Mouse (Mus musculus): ENCODE data around the gene Akr1a1. TPM values are rescaled to one million over a fixed set of nuclear protein-coding genes. Genes with fewer than 3 reads are reported as not detected.
"Not testable (repeated sequence)": the region's sequence is repeated elsewhere in the genome, so short reads cannot be mapped to it uniquely, and the experiment has no call there.

The Akr1a1 gene
- 100 to 1,000 TPM; 419 to 426 TPM for total RNA-seq (2021)
- long read RNA-seq, experiment 1, transcript Akr1a1-201 (9 exons, 1,420 nt), result major isoform, 334 of 354 reads
- long read RNA-seq, experiment 1, partial matches to known transcripts, result 10 of 354 reads
- long read RNA-seq, experiment 1, other reads (novel, unspliced or antisense), result 10 of 354 reads
- long read RNA-seq, experiment 2, transcript Akr1a1-201 (9 exons, 1,420 nt), result major isoform, 263 of 278 reads
- long read RNA-seq, experiment 2, partial matches to known transcripts, result 7 of 278 reads
- long read RNA-seq, experiment 2, other reads (novel, unspliced or antisense), result 6 of 278 reads

DNA sequence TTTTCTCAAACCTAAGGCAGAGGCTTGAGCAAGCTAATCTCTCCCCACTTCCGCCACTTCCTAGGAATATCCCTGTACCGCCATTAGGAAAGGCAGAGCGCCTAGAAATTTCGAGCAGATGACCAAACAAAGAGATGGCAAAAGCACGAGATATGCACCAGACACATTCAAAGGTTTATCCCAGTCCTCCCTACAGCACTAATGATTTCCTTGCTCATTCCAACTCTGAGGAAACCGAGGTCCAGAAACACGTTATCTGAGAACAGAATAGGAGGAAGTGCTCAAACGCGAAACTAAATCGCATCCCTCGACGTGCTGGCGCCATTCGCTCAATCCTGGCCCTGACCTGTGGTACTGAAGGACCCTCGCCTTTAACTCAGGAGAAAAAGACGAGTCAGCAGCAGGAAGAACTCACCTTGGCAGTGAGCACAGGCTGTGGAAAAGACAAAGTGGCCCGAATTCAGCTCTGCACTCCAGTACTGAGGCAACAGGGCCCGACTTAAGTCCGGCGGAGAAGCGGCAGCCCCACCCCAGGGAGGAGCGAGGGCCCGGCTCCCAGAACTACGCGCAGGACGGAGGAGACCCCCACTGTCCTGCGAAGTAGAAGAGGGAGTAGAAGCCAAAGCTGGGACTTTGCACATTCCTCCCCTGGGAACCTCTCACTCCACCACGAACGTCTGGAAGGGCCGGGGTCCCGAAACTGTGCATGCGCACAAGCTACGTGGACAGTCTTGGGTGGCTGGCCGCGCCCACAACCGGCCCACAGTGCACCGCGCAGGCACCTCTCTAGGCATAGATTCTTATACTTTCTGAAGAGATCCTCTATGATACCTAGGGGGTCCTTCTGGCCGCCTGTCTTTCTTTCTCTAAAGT lies at the start of gene Akr1a1:
TSS of gene Akr1a1 (minus strand) at position 757 of the 873 bp plus-strand sequence.
- DNase-seq (ENCODE audit: low spot score in 2 of 2), result peak; percentile 90 to 93

DNA sequence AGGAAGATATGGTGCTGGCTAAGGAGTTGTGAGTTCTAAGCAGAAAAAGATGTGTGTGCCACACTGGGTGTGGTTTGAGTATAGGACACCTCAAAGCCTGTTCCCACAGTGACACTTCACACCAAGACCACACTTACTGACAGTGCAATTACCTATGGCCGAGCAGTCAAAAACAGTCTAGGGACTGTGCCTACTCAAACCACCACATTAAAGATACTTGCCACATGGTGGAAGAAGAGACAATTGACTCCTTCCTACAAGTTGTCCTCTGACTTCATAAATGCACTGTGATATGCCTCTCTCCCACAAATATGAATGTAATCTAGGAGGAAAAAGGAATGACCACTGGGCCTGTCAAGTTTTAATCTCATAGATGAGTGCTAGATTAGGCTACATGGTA lies 49.5 kb upstream of the Akr1a1 start:
- no peak for DNase-seq (ENCODE audit: low spot score in 2 of 2)

DNA sequence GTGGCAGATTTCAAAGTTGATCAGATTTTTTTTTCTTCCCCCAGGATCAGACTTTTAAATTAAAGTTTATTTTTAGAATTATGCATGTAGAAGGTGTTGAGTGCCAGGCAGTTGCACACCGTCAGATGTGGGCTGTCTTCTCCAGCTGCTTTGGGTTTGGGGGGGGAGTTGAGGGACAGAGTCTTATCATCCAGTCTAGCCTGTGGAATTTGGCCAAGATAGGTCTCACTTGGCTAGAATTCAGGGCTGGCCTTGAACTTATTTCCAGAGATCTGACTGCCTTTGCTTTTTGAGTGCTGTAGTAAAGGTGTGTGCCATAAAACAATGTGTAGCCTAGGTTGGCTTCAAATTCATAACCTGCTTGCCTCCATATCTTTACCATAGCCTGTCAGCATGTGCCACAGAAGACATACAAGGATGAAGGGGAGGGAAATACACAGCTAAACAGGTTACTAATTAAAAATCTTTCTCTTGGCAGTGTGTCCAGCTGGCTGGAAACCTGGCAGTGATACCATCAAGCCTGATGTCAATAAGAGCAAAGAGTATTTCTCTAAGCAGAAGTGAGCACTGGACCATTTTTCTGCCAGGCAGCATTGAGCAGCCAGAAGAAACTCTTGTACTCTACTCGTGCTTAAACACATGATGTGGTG lies 47.3 kb upstream of the Akr1a1 start:
- no peak for DNase-seq (ENCODE audit: low spot score in 2 of 2)

DNA sequence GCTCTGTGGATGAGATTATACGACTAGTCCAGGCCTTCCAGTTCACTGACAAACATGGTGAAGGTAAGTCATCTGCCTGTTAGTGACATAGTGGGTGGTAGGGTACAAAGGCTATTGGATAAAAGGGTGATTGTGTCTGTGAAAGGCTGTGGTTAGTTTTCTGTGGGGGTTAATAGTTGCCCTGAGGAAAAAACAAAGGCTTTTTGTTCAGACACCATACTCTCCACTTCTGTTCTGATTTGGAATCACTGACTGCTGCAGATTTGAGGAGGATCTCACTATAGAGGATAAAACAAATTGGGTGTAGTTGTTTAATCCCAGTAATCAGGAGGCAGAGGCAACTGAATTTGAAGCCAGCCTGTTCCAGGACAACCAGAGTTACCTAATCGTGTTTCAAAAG lies 42.3 kb upstream of the Akr1a1 start:
- DNase-seq (ENCODE audit: low spot score in 2 of 2), result no peak

DNA sequence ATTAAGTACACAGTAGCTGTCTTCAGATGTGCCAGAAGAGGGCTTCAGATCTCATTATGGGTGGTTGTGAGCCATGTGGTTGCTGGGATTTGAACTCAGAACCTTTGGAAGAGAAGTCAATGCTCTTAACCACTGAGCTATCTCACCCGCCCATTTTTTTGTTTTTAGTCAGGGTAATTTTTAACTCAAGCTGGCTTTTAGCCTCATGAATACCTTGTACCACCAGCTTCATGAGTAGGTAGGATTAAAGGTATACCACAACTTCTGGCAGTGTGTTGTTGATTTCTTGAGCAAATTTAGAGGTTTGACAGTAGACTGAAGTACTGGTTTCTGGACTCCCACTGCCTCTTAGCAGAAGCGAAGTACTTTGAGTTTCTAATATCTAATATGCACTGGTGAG lies 40.7 kb upstream of the Akr1a1 start:
- DNase-seq (ENCODE audit: low spot score in 2 of 2), result no peak

DNA sequence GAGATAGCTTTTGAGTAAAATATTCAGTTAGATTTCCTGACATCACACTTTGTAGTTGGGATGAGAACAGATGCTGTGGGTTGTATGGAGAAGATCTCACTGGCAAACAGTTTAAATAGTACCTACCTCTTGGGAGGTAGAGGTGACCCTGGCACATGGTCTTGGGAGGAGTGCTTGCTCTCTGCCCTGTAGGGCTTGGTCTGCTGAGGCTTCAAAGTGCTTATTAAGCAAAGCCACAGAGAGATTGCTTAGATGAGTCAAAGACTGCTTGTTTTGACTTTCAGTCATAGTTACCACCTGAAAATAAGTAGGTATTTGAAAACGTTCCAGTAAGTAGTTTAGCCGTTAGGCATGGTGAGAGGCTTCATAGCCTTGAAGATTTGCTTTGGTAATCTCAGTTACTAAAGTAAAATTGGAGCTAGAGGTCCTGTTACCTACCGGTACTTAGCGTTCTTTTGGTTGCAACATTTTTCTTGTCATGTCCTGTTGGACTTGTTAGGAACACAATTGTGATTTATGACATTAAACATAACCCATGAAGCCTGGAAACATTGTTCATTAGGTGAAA lies 37.9 kb upstream of the Akr1a1 start:
- DNase-seq (ENCODE audit: low spot score in 2 of 2), result no peak

DNA sequence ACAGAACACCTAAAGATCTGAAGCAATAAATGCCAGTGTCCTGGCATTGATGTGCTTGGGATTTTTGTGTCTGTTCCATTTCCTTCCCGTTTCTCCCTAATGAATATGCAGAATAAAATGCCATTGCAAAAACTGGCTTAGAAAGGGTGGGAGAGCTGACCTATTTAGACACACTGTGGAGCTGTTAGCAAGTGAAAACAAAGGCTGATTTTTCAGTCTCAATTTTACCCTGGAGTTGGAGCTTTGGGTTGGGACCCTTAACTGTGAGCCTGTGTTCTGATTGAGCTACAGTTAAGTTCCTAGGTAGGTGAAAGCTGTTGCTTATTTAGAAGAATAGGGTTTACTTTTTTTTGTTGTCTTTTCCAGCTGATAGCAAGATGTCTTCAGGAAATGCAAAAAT lies 35.6 kb upstream of the Akr1a1 start:
- no peak for DNase-seq (ENCODE audit: low spot score in 2 of 2)

DNA sequence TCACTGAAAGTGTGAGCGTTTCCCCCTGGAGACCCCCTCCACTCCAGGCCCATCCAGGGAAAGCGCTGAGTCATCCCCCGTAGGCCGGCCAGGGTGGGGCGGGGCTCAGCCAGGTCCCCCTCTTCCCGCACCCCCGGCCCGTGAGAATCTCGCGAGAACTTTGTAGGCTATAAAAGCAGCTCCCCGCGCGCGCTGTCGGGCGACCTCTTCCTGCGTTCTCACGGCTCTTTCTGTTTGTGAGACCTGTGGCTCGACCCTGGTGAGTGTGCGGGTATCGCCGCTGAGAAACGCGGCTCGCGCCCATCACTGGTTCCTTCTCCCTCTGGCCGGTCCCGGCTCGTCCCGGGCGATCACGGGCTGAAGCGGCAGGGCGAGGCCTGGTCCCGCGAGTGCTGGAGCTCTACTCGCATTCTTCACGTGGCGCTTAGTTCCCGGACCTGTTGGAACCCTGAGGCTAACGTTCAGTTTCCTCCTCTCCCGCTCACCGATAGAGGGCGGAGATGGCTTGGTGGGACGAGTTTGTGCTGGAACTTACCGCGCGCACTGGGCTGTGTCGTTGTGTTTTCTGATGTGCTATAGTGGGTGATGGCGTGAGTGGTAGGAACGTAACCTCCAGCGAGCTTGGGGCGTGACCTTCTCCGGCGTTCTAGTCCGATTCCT lies 34.1 kb upstream of the Akr1a1 start, which contains the start of gene Prdx1:
TSS of gene Prdx1 (plus strand) at position 143 of the 660 bp plus-strand sequence.
- DNase-seq (ENCODE audit: low spot score in 2 of 2), result peak; percentile 86 to 89

DNA sequence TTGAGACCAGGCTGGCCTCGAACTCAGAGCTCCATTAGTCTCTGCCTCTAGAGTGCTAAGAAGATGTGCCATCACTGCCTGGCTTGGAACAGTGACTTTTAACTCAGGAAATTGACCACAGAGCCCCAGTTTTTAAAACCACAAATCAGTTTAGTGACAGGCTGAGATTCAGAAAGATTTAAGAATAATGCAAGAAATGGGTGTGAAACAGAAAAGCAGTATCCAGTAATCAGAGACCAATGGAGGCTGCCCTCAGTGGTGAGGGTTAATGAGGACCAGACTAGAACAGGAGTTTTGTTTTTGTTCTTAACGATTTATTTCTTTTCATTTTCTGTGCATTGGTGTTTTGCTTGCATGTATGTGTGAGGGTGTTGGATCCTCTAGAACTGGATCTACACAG lies 33.2 kb upstream of the Akr1a1 start:
- DNase-seq (ENCODE audit: low spot score in 2 of 2), result no peak

DNA sequence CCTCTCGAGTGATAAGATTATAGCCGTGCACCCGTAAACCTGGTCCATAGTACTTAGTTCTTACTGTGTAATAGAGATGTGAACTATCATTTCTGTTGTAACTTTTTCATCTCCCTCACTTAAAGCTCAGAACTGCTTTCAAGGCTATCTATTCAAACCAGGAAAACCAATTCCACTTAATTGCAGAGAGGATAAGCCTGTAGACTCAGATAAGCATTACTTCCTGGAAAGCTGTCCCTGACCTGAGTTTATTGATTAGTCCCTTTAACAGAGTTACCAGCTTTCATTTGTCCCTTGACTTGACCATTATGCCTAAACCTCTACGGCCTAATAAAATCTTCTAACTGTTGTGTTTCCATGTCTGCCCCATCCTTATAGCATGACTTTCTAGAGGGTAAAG lies 32.5 kb upstream of the Akr1a1 start:
- no peak for DNase-seq (ENCODE audit: low spot score in 2 of 2)

DNA sequence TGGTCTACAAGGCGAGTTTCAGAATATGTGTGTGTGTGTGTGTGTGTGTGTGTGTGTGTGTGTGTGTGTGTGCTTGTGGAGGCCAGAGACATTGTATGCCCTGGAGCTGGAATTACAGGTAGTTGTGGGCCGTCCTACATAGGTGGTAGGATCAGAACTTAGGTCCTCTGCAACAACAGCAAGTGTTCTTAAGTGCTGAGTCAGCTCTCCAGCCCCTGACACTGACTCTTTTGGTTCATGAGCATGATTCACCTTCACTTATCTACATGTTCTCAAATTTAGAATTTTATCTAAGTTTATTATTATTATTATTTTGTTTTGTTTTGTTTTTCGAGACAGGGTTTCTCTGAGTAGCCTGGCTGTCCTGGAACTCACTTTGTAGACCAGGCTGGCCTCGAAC lies 29.0 kb upstream of the Akr1a1 start:
- DNase-seq (ENCODE audit: low spot score in 2 of 2), result not testable (repeated sequence)

DNA sequence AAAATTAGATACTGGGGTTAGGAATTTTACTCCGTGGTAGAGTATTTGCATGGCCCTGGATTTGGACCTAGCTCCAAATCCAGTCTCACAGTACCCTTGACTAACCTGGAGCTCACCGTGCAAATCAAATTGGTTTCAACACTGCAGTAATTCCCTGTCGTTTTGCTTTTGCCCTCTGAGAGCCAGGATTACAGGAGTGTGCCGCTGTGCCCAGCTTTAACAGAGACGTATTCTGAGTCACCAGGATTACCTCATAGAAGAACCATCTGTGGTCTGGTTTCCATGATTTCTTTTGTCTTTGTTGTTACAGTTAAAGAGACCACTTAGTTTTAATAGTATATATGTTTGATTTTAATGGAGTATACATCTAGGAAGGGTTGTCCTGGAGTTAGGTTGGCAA lies 27.7 kb upstream of the Akr1a1 start:
- DNase-seq (ENCODE audit: low spot score in 2 of 2), result no peak

DNA sequence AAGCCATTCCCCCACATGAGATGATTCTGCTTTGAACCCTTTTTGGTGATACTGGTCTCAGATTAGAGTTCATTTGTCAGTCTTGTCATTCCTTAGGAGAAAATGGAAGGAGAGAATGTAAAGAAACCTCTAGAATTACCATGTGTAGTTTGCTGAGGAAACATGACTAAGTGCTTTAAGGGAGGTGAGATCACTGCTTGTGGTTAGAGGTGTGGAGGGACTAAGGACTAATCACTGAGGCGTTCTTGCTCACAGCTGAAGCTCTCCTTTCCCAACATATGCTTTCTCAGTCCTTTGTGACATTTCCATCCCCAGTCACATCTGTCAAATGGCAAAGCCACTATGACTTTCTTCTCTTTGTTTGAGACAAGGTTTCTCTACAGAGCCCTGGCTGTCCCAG lies 26.3 kb upstream of the Akr1a1 start:
- DNase-seq (ENCODE audit: low spot score in 2 of 2), result no peak

DNA sequence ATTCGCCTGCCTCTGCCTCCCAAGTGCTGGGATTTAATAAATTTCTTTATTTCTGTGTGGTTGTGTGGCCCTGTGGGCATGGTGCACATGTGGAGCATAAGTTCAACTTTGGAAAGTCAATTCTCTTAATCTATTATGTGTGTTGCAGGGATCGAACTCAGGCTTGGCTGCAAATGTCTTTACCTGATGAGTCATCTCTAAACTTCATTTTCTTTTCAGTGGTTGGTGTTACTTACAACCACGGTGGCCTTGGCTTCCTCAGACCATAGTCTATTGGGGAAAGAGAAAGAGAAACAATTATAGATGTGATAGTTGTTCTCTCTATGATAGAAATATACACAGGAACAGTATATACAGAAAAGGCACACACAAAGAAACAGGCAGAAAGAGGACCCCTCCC lies 24.5 kb upstream of the Akr1a1 start:
- DNase-seq (ENCODE audit: low spot score in 2 of 2), result no peak

DNA sequence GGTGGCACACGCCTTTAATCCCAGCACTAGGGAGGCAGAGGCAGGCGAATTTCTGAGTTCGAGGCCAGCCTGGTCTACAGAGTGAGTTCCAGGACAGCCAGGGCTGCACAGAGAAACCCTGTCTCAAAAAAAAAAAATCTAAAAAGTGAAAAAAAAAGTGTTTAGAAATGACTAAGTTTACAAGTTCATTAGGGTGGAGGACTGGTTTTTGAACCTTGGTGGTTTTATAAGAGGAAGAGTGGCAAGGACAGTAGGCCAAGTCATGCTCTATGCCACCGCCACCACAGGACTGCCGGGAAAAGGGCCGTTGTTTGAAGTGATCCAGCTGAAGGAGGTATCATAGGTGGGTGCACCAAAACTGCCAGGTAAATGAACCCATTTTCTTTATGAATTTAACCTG lies 23.3 kb upstream of the Akr1a1 start:
- DNase-seq (ENCODE audit: low spot score in 2 of 2), result not testable (repeated sequence)

DNA sequence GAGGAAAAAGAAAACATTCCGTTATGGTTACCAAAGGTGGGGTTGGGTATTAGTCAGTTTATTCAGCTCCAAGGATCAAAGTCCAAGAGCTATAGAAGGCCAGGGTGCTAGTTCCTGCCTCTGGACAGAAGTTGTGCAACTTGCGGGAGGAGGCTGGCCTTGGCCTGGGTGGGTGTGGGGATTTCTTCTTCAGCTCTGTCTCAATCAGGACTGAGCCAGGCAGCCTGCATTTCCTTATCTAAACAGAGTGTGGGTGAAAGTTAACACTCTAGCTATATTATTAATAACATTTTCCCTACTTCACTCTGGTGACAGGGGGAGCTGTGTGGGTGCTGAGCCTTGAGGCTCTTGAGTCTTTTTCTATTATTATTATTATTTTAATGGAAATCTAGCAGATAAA lies 21.3 kb upstream of the Akr1a1 start:
- no peak for DNase-seq (ENCODE audit: low spot score in 2 of 2)

DNA sequence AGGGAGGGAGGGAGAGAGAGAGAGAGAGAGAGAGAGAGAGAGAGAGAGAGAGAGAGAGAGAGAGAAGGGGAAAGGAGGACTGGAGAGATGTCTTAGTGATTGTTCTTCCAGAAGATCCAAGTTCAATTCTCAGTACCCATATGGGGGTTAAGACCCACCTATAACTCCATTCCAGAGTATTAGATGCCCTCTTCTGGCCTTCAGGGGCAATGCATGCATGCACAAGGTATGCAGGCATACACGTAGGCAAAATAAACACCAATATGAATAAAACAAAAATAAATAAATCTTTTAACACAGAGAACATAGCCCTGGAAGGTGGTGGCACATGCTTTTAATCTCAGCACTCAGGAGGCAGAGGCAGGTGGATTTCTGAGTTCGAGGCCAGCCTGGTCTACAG lies 17.8 kb upstream of the Akr1a1 start:
- DNase-seq (ENCODE audit: low spot score in 2 of 2), result no peak

DNA sequence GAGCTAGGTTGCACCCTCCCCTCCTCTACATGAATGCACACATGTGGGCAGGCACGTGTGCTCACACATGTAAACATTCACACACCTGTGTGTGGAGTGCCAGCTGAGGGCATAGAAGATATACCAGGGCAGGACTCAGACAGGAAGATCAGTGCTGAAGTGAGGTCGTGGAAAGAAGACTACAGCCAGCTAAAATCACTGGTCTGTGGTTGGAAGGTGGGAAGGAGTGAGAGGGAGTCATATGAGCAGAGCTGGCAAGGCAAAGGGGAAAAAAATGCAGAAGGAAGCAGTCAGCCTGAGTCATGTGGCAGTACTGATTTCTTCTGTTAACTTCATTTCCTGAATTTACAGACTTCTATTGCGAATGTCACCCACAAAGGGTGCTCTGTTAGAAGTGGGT lies 16.7 kb upstream of the Akr1a1 start:
- DNase-seq (ENCODE audit: low spot score in 2 of 2), result no peak

DNA sequence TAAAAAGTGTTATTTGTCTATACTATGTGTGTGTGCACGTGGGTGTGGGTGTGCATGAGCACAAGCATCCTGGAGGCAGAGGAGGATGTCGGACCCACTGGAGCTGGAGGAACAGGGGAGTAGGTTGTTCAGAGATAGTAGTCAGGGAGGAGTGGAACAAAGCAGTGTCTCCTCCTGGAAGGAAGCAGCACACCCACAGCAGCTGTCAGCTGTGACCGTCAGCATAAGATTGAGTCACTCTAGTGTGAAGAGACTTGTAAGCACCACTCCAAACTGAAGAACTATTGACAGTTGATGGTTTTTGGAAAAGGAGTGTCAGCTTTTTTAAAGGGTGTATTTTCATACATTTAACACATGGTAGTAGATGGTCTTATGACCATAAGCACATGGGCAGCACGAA lies 15.1 kb upstream of the Akr1a1 start:
- DNase-seq (ENCODE audit: low spot score in 2 of 2), result no peak

DNA sequence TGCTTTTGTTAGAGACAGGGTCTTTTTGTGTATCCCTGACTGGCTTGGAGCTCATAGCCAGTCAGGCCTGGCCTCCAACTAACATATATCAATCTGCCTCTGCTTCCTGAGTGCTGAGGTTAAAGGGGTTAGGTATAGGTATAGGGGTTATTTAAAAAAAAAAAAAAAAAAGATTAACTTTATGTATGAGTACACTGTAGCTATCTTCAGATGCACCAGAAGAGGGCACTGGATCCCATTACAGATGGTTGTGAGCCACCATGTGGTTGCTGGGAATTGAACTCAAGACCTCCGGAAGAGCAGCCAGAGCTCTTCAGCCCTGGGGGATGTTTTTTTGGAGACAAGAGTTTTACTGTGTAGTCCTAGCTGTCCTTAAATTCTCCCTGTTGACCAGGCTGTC lies 10.5 kb upstream of the Akr1a1 start:
- DNase-seq (ENCODE audit: low spot score in 2 of 2), result no peak

DNA sequence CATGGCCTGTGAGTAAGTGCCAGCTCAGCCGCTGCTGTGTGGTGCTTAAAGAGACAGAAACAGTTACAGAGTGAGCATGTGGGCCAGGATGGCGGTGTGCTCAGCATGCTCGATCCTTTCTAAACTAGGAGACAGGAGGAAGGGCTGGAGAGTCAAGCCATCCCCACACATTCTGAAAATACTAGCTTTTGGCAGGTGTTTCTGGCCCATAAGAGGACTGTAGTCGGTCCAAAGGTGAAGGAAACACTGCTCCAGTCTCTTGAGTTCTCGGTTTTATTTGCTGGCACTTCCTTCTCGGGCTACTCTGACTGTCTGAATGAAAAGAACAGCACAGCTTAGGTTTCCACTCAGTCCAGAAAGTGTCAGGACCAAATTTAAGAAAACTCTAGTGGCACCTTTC lies 9.3 kb upstream of the Akr1a1 start:
- DNase-seq (ENCODE audit: low spot score in 2 of 2), result no peak
